Mouse (Mus musculus) megakaryocyte, embryonic 14.5 days (primary cell): ENCODE measurements at regions not wholly inside any gene's neighbourhood (a gene's known extent, or its start where the extent isn't known, plus 50 kb on each side); places are given as distances from the start of the nearest gene placed in this dataset.

Source experiments
- FLI1 ChIP-seq: IDR thresholded peaks from 2 replicates; pipeline ENCODE4 v1.6.1; 2012; ENCODE audit warnings: low read length, inconsistent platforms, mixed read lengths
- GATA1 ChIP-seq: IDR thresholded peaks from 3 replicates; pipeline ENCODE4 v1.6.1; 2012; ENCODE audit warnings: mixed read lengths, low read length, inconsistent platforms, borderline replicate concordance

GRCm38 (mm10) chr13:45242750-45243149 lies 146.8 kb upstream of the Mylip start:
- TF ChIP-seq GATA1 (no peak), FLI1 (no peak)
